In the genomic region with DNA sequence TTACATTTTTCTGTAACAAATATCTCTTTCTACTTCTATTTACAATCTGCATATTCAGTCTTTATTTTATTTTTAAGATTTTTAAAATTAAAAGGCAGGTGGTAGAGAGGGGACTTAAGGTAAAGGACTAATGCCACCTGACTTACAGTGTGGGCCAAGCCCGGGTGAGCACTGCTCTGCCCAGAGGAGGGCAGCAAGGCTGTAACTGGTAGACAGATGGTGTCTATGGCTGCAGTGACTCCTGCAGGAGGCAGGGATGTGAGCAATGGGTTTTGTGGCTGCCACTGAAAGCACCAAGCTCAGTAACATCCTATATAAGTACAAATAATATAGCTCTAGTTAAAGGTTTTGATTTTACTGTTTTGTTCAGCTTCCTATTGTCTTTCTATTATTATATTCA, we compare ENCODE assay signal across 11 mouse cellular contexts.
A peak's percentile ranks its signal among the peaks of the same experiment; 100 is the strongest.
DNase-seq lines count a peak whose midpoint lies in the region; ATAC-seq and TF ChIP-seq lines count a peak whose summit lies in the region.
"Had no signal": no experiment of that assay in that cellular context is flagged by ENCODE, and none has a peak within 500 bp of the region (broad histone marks: within the 10 kb centered on the region; RNA-seq: fewer than 3 reads in every experiment).

No protein-coding gene starts in this region.

- no peak overlapping the region for H3K9ac ChIP-seq in forebrain, embryonic 11.5 days (ENCODE audit: low read length)
- H3K9ac ChIP-seq in hindbrain, postnatal 0 days (replicated peaks; ENCODE audit: low read length), result no peak overlapping the region

- no peaks in the 10 kb centered on the region for H3K36me3 ChIP-seq in forebrain, embryonic 11.5 days (ENCODE audit: control insufficient read depth, insufficient read depth, low read length)
- H3K36me3 ChIP-seq in forebrain, embryonic 10.5 days (replicated peaks), result no peaks in the 10 kb centered on the region
- H3K36me3 ChIP-seq in testis, adult 2 months (ENCODE audit: control insufficient read depth, insufficient read depth, low read length), result no peaks in the 10 kb centered on the region
- H3K36me3 ChIP-seq in hindbrain, postnatal 0 days (ENCODE audit: insufficient read depth, low read length), result no peaks in the 10 kb centered on the region
- no peaks in the 10 kb centered on the region for H3K36me3 ChIP-seq in thymus, adult 2 months (ENCODE audit: control insufficient read depth, insufficient read depth, low read length)
- H3K36me3 ChIP-seq in kidney, adult 2 months (ENCODE audit: control insufficient read depth, insufficient read depth, low read length), result no peaks in the 10 kb centered on the region

- no peaks in the 10 kb centered on the region for H3K9me3 ChIP-seq in forebrain, embryonic 11.5 days (ENCODE audit: control insufficient read depth, low read length)
- H3K9me3 ChIP-seq in forebrain, embryonic 10.5 days, result no peaks in the 10 kb centered on the region
- no peaks in the 10 kb centered on the region for H3K9me3 ChIP-seq in hindbrain, postnatal 0 days (ENCODE audit: low read length)

- peak; percentile 21; the same call in 1 of the 2 replicates for TF ChIP-seq CTCF in testis, adult 2 months (IDR thresholded peaks at IDR 0.05; ENCODE audit: control insufficient read depth, insufficient read depth, insufficient replicate concordance, low read depth, low read length)
- peak; percentile 78 for TF ChIP-seq CTCF in hindbrain, postnatal 0 days (IDR thresholded peaks at IDR 0.05; ENCODE audit: low read depth)
- TF ChIP-seq CTCF in thymus, adult 2 months (IDR thresholded peaks at IDR 0.05; ENCODE audit: borderline replicate concordance, control insufficient read depth, extremely low read depth, insufficient read depth, low read length, poor library complexity), result no peak
- no peak for TF ChIP-seq CTCF in kidney, adult 2 months (conservative IDR thresholded peaks at IDR 0.05; ENCODE audit: insufficient read depth, insufficient read length, low read depth, low read length)

- no peaks in the 10 kb centered on the region for H3K27me3 ChIP-seq in forebrain, embryonic 11.5 days (ENCODE audit: control insufficient read depth, insufficient read depth, low read length)
- H3K27me3 ChIP-seq in forebrain, embryonic 10.5 days (ENCODE audit: poor library complexity, severe bottlenecking), result no peaks in the 10 kb centered on the region
- no peaks in the 10 kb centered on the region for H3K27me3 ChIP-seq in testis, adult 2 months (ENCODE audit: control insufficient read depth, insufficient read depth, low read length)
- H3K27me3 ChIP-seq in hindbrain, postnatal 0 days (ENCODE audit: insufficient read depth, low read length), result no peaks in the 10 kb centered on the region
- no peaks in the 10 kb centered on the region for H3K27me3 ChIP-seq in thymus, adult 2 months (ENCODE audit: control insufficient read depth, insufficient read depth, low read length)
- H3K27me3 ChIP-seq in kidney, adult 2 months (replicated peaks; ENCODE audit: control insufficient read depth, insufficient read depth, low read length), result no peaks in the 10 kb centered on the region

- H3K27ac ChIP-seq in forebrain, embryonic 11.5 days (ENCODE audit: low read depth, low read length), result no peak overlapping the region
- H3K27ac ChIP-seq in forebrain, embryonic 10.5 days, result no peak overlapping the region
- no peak overlapping the region for H3K27ac ChIP-seq in testis, adult 2 months (ENCODE audit: control insufficient read depth, insufficient read depth, low read depth, low read length)
- H3K27ac ChIP-seq in hindbrain, postnatal 0 days, result no peak overlapping the region
- H3K27ac ChIP-seq in thymus, adult 2 months (ENCODE audit: control insufficient read depth, insufficient read depth, low read length), result no peak overlapping the region
- no peak overlapping the region for H3K27ac ChIP-seq in kidney, adult 2 months (ENCODE audit: insufficient read depth, low read depth, low read length)

- 59% methylated on average over 1 of the region's 1 CpGs for WGBS in forebrain, embryonic 11.5 days
- 73% methylated on average over 1 of the region's 1 CpGs for WGBS in forebrain, embryonic 10.5 days
- 31% methylated on average over 1 of the region's 1 CpGs for WGBS in hindbrain, postnatal 0 days
- WGBS in thymus, adult 2 months, result 53% methylated on average over 1 of the region's 1 CpGs
- WGBS in kidney, adult 2 months, result 39% methylated on average over 1 of the region's 1 CpGs

- H3K4me1 ChIP-seq in forebrain, embryonic 11.5 days (replicated peaks; ENCODE audit: control insufficient read depth, insufficient read depth, low read length), result no peaks in the 10 kb centered on the region
- H3K4me1 ChIP-seq in forebrain, embryonic 10.5 days, result no peaks in the 10 kb centered on the region
- no peaks in the 10 kb centered on the region for H3K4me1 ChIP-seq in testis, adult 2 months (ENCODE audit: control insufficient read depth, insufficient read depth, low read length)
- no peaks in the 10 kb centered on the region for H3K4me1 ChIP-seq in hindbrain, postnatal 0 days (ENCODE audit: insufficient read depth, low read length)
- H3K4me1 ChIP-seq in thymus, adult 2 months (replicated peaks; ENCODE audit: control insufficient read depth, insufficient read depth, low read length), result no peaks in the 10 kb centered on the region
- no peaks in the 10 kb centered on the region for H3K4me1 ChIP-seq in kidney, adult 2 months (ENCODE audit: control insufficient read depth, insufficient read depth, low read length)

- DNase-seq in forebrain, embryonic 11.5 days (ENCODE audit: low spot score), result no peak
- no peak for DNase-seq in forebrain, embryonic 10.5 days (ENCODE audit: extremely low spot score, low spot score)
- no peak for DNase-seq in testis, postnatal 10 days (ENCODE audit: low spot score)
- peak; percentile 73 for DNase-seq in hindbrain, postnatal 0 days (ENCODE audit: low spot score)
- no peak for DNase-seq in thymus, adult 2 months
- no peak for DNase-seq in ovary, postnatal 36 days (ENCODE audit: low spot score)
- no peak for DNase-seq in kidney, adult 2 months
- DNase-seq: B cell, adult 2 months; gastrocnemius, postnatal 14 days had no signal

- H3K4me3 ChIP-seq in forebrain, embryonic 11.5 days (ENCODE audit: low read depth, low read length), result no peak overlapping the region
- no peak overlapping the region for H3K4me3 ChIP-seq in forebrain, embryonic 10.5 days
- no peak overlapping the region for H3K4me3 ChIP-seq in testis, adult 2 months (ENCODE audit: control insufficient read depth, low read depth, low read length)
- H3K4me3 ChIP-seq in hindbrain, postnatal 0 days (ENCODE audit: low read length), result no peak overlapping the region
- no peak overlapping the region for H3K4me3 ChIP-seq in thymus, adult 2 months (ENCODE audit: control insufficient read depth, insufficient read depth, low read length)
- no peak overlapping the region for H3K4me3 ChIP-seq in kidney, adult 2 months (ENCODE audit: insufficient read depth, low read depth, low read length)

- TF ChIP-seq POLR2A in testis, adult 2 months (IDR thresholded peaks at IDR 0.05; ENCODE audit: control insufficient read depth, low read depth, low read length), result no peak
- no peak for TF ChIP-seq POLR2A in thymus, adult 2 months (IDR thresholded peaks at IDR 0.05; ENCODE audit: control insufficient read depth, extremely low read depth, insufficient read depth, low read length, poor library complexity)
- no peak for TF ChIP-seq POLR2A in kidney, adult 2 months (IDR thresholded peaks at IDR 0.05; ENCODE audit: low read depth, low read length)

- H3K4me2 ChIP-seq in forebrain, embryonic 11.5 days (ENCODE audit: low read depth, low read length, severe bottlenecking), result no peak overlapping the region
- no peak overlapping the region for H3K4me2 ChIP-seq in hindbrain, postnatal 0 days (ENCODE audit: low read depth, low read length)

- peak; percentile 55; the same call in 1 of the 2 replicates for ATAC-seq in forebrain, embryonic 11.5 days (replicated peaks; ENCODE audit: low FRiP score)
- ATAC-seq in hindbrain, postnatal 0 days, result peak; percentile 86
- ATAC-seq: inflammation-experienced regulatory T-cells, adult 6 months had no signal

Comparison
In these comparisons a context has a peak if more than half of its experiments do, and no peak if none do; other contexts are left out.
1. CTCF ChIP-seq: peak in testis, adult 2 months (single experiment) and hindbrain, postnatal 0 days (single experiment); none in thymus, adult 2 months (single experiment) and kidney, adult 2 months (single experiment).